Mouse (Mus musculus) limb, embryonic 10.5 days (tissue): ENCODE measurements around the gene Gm1113. TPM values are rescaled to one million over a fixed set of nuclear protein-coding genes. Genes with fewer than 3 reads are reported as not detected.
A peak's percentile ranks its signal among the peaks of the same experiment; 100 is the strongest.

Experiments
- DNase-seq: peaks from one replicate; pipeline ENCODE4 v3.0.0-alpha.2; 2017; ENCODE audit warnings: low spot score
- H3K27ac ChIP-seq: fragments of 300-500 bp; sonication (generic); 2 replicates; pipeline ENCODE4 v1.5.1; 2016; ENCODE audit warnings: mild to moderate bottlenecking
- H3K27me3 ChIP-seq: fragments of 300-500 bp; sonication (generic); 2 replicates; pipeline ENCODE4 v1.6.1; 2016; ENCODE audit warnings: low read depth, mild to moderate bottlenecking; ENCODE audit not compliant: poor library complexity, severe bottlenecking
- H3K36me3 ChIP-seq: fragments of 300-500 bp; sonication (generic); 2 replicates; pipeline ENCODE4 v1.6.1; 2016; ENCODE audit warnings: mild to moderate bottlenecking, moderate library complexity
- H3K4me1 ChIP-seq: fragments of 300-500 bp; sonication (generic); 2 replicates; pipeline ENCODE4 v1.6.1; 2016
- H3K4me3 ChIP-seq: fragments of 300-500 bp; sonication (generic); 2 replicates; pipeline ENCODE4 v1.5.1; 2016; ENCODE audit warnings: mild to moderate bottlenecking, moderate library complexity
- H3K9me3 ChIP-seq: fragments of 300-500 bp; sonication (generic); replicated peaks from 2 replicates; pipeline ENCODE4 v1.6.1; 2016; ENCODE audit warnings: mild to moderate bottlenecking
- WGBS: fragments of 180-500 bp; shearing (Covaris S2); methylation state at CpG from one replicate; pipeline ENCODE4 v1.1.7; 2016; 5-methylcytosine and 5-hydroxymethylcytosine counted together
- polyA plus RNA-seq: library from polyadenylated mRNA; unstranded; fragments of >200 nt; fragmentation: Nextera tagmentation; extraction: Ambion mirVana; gene quantifications from 2 replicates; pipeline ENCODE4 v1.2.1, GENCODE M21; 2016

The Gm1113 gene
- polyA plus RNA-seq, 1 experiment from 2014 or later = not detected

- peak overlapping the region; percentile 25; the same call in 1 of the 2 replicates for H3K27ac ChIP-seq
- peaks cover 24% of the 10 kb centered on the region for H3K4me1 ChIP-seq
- no peak overlapping the region for H3K4me3 ChIP-seq
- peaks cover 78% of the 10 kb centered on the region for H3K36me3 ChIP-seq
- no peak for DNase-seq
- H3K27me3 ChIP-seq = no peaks in the 10 kb centered on the region
- 73% methylated on average over 7 of the region's 7 CpGs for WGBS
- H3K9me3 ChIP-seq = no peaks in the 10 kb centered on the region
Measured at GRCm38 (mm10) chr9:35493033-35493732, 24.9 kb downstream of the Gm1113 start.

GRCm38 (mm10) chr9:35491109-35491866, 26.8 kb downstream of the Gm1113 start:
- Histone ChIP-seq H3K4me3 (no peak overlapping the region), H3K27me3 (no peaks in the 10 kb centered on the region), H3K4me1 (peaks cover 24% of the 10 kb centered on the region), H3K27ac (no peak overlapping the region), H3K9me3 (no peaks in the 10 kb centered on the region), H3K36me3 (peaks cover 81% of the 10 kb centered on the region)
- no peak for DNase-seq
- WGBS = 90% methylated on average over 11 of the region's 11 CpGs

- WGBS = 95% methylated on average over 4 of the region's 4 CpGs
Measured at GRCm38 (mm10) chr9:35488496-35488895, 29.6 kb downstream of the Gm1113 start.

GRCm38 (mm10) chr9:35486616-35487015, 31.5 kb downstream of the Gm1113 start:
- H3K27ac ChIP-seq = no peak overlapping the region
- DNase-seq = no peak
- peaks cover 10% of the 10 kb centered on the region for H3K4me1 ChIP-seq
- WGBS = 91% methylated on average over 13 of the region's 13 CpGs
- no peak overlapping the region for H3K4me3 ChIP-seq
- no peaks in the 10 kb centered on the region for H3K9me3 ChIP-seq
- no peaks in the 10 kb centered on the region for H3K27me3 ChIP-seq
- H3K36me3 ChIP-seq = peaks cover 97% of the 10 kb centered on the region

More at GRCm38 (mm10) chr9:35488496-35488895, 29.6 kb downstream of the Gm1113 start:
- Histone ChIP-seq H3K4me3 (no peak overlapping the region), H3K36me3 (peaks cover 88% of the 10 kb centered on the region), H3K9me3 (no peaks in the 10 kb centered on the region), H3K27ac (no peak overlapping the region), H3K27me3 (no peaks in the 10 kb centered on the region), H3K4me1 (peaks cover 14% of the 10 kb centered on the region)
- DNase-seq = no peak

GRCm38 (mm10) chr9:35483949-35484348, 34.1 kb downstream of the Gm1113 start:
- no peaks in the 10 kb centered on the region for H3K9me3 ChIP-seq

GRCm38 (mm10) chr9:35482014-35482898, 35.8 kb downstream of the Gm1113 start:
- Histone ChIP-seq H3K9me3 (no peaks in the 10 kb centered on the region), H3K4me3 (no peak overlapping the region), H3K27me3 (no peaks in the 10 kb centered on the region), H3K36me3 (peaks cover 98% of the 10 kb centered on the region), H3K4me1 (peaks cover 10% of the 10 kb centered on the region), H3K27ac (no peak overlapping the region)
- DNase-seq = no peak
- 85% methylated on average over 13 of the region's 13 CpGs for WGBS

More at GRCm38 (mm10) chr9:35483949-35484348, 34.1 kb downstream of the Gm1113 start:
- H3K27ac ChIP-seq = no peak overlapping the region
- peaks cover 10% of the 10 kb centered on the region for H3K4me1 ChIP-seq
- H3K27me3 ChIP-seq = no peaks in the 10 kb centered on the region
- H3K4me3 ChIP-seq = no peak overlapping the region
- WGBS = 93% methylated on average over 3 of the region's 3 CpGs
- H3K36me3 ChIP-seq = peaks cover 98% of the 10 kb centered on the region
- DNase-seq = no peak

GRCm38 (mm10) chr9:35479456-35479855, 38.6 kb downstream of the Gm1113 start:
- Histone ChIP-seq H3K27ac (no peak overlapping the region), H3K4me3 (no peak overlapping the region), H3K9me3 (no peaks in the 10 kb centered on the region), H3K36me3 (peaks cover 96% of the 10 kb centered on the region), H3K27me3 (no peaks in the 10 kb centered on the region), H3K4me1 (no peaks in the 10 kb centered on the region)
- whole genome bisulfite sequencing = 93% methylated on average over 6 of the region's 6 CpGs
- no peak for DNase-seq

- 92% methylated on average over 7 of the region's 7 CpGs for WGBS
- peaks cover 97% of the 10 kb centered on the region for H3K36me3 ChIP-seq
Measured at GRCm38 (mm10) chr9:35475394-35475793, 42.7 kb downstream of the Gm1113 start.

GRCm38 (mm10) chr9:35474104-35474724, 43.9 kb downstream of the Gm1113 start:
- Histone ChIP-seq H3K9me3 (no peaks in the 10 kb centered on the region), H3K4me3 (no peak overlapping the region), H3K36me3 (peaks cover 96% of the 10 kb centered on the region), H3K27me3 (no peaks in the 10 kb centered on the region), H3K27ac (no peak overlapping the region), H3K4me1 (no peaks in the 10 kb centered on the region)
- DNase-seq = no peak
- 89% methylated on average over 10 of the region's 10 CpGs for WGBS

More at GRCm38 (mm10) chr9:35475394-35475793, 42.7 kb downstream of the Gm1113 start:
- Histone ChIP-seq H3K4me1 (no peaks in the 10 kb centered on the region), H3K27me3 (no peaks in the 10 kb centered on the region), H3K9me3 (no peaks in the 10 kb centered on the region), H3K4me3 (no peak overlapping the region), H3K27ac (no peak overlapping the region)
- no peak for DNase-seq

- H3K9me3 ChIP-seq = no peaks in the 10 kb centered on the region
- H3K36me3 ChIP-seq = peaks cover 78% of the 10 kb centered on the region
- no peaks in the 10 kb centered on the region for H3K27me3 ChIP-seq
- peaks cover 12% of the 10 kb centered on the region for H3K4me1 ChIP-seq
- H3K27ac ChIP-seq = no peak overlapping the region
- no peak for DNase-seq
- no peak overlapping the region for H3K4me3 ChIP-seq
Measured at GRCm38 (mm10) chr9:35468913-35469312, 49.2 kb downstream of the Gm1113 start.

GRCm38 (mm10) chr9:35467264-35467817, 50.7 kb downstream of the Gm1113 start:
- no peak for DNase-seq
- Histone ChIP-seq H3K36me3 (peaks cover 75% of the 10 kb centered on the region), H3K4me1 (peaks cover 12% of the 10 kb centered on the region), H3K9me3 (no peaks in the 10 kb centered on the region), H3K27me3 (no peaks in the 10 kb centered on the region), H3K4me3 (no peak overlapping the region), H3K27ac (no peak overlapping the region)
- WGBS = 73% methylated on average over 8 of the region's 8 CpGs

GRCm38 (mm10) chr9:35459594-35459993, 58.5 kb downstream of the Gm1113 start:
- Histone ChIP-seq H3K27me3 (no peaks in the 10 kb centered on the region), H3K4me3 (no peak overlapping the region), H3K9me3 (no peaks in the 10 kb centered on the region), H3K36me3 (peaks cover 93% of the 10 kb centered on the region), H3K4me1 (0 out of 2 replicates have a peak, but pooled peaks cover under 1% of the 10 kb centered on the region), H3K27ac (no peak overlapping the region)
- no peak for DNase-seq
- 74% methylated on average over 8 of the region's 8 CpGs for WGBS
